Mouse (Mus musculus) brown adipose tissue, adult 24 weeks (tissue): ENCODE results near the gene Cacna1d. TPM values are rescaled to one million over a fixed set of nuclear protein-coding genes. Genes with fewer than 3 reads are reported as not detected.

Experiments
- H3K27ac ChIP-seq: fragments of 200-500 bp; replicated peaks from 2 replicates; pipeline ENCODE4 v1.5.1; 2012; ENCODE audit warnings: low read depth, mild to moderate bottlenecking, low read length
- H3K4me1 ChIP-seq: fragments of 200-500 bp; 2 replicates; pipeline ENCODE4 v1.6.1; 2012; ENCODE audit warnings: low read length, mixed read lengths; ENCODE audit not compliant: control insufficient read depth, insufficient read depth, insufficient read length
- H3K4me3 ChIP-seq: fragments of 200-500 bp; 2 replicates; pipeline ENCODE4 v1.5.1; 2012; ENCODE audit warnings: low read depth, mild to moderate bottlenecking, low read length, moderate library complexity; ENCODE audit not compliant: insufficient read depth
- polyA plus RNA-seq: library from polyadenylated mRNA; stranded (reverse); fragments of >200 nt; gene quantifications from 2 replicates; pipeline ENCODE4 v1.2.4, GENCODE M21; 2012; ENCODE audit not compliant: missing spikeins, insufficient read depth, insufficient read length

Cacna1d gene
- polyA plus RNA-seq, 1 experiment: not detected

- Histone ChIP-seq H3K4me1 (no peaks in the 10 kb centered on the region), H3K4me3 (no peak overlapping the region), H3K27ac (no peak overlapping the region)
Observed at GRCm38 (mm10) chr14:30367074-30367473, 124.2 kb downstream of the Cacna1d start.

- H3K27ac ChIP-seq: no peak overlapping the region
- no peak overlapping the region for H3K4me3 ChIP-seq
- no peaks in the 10 kb centered on the region for H3K4me1 ChIP-seq
Observed at GRCm38 (mm10) chr14:30365866-30366265, 125.4 kb downstream of the Cacna1d start.

DNA sequence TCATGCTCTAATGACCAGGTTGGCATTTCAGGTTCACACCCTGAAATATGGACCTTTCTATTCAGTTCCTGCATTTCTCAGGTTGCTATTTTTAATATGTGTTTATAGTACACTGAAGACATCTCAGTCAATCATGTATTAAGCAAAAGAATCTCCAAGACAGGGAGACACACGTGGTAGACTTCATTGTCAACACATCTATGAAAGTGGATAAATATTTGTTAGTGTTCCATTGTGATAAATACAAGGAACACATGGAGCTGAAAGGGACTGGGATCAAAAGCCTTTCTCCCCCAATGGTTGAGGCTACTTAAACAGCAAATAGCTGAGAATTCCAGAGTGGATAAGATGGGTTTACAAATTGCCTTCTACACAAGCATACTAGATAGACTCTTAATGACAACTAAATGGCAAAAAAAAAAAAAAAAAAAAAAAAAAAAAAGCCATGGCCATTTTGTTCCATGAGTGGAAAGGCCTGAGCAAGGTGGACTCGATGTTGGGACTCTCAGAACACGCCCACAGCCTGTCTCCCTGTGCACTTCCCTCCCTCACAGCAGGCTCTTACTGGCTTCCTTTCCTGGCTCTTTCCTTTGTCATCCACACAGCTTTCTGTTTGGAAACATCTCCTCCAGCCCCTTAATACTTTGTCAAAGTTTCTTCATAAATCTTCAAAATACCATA, 127.6 kb downstream of the Cacna1d start:
- no peak overlapping the region for H3K27ac ChIP-seq
- H3K4me3 ChIP-seq: no peak overlapping the region
- H3K4me1 ChIP-seq: no peaks in the 10 kb centered on the region

GRCm38 (mm10) chr14:30362370-30362769, 128.9 kb downstream of the Cacna1d start:
- no peaks in the 10 kb centered on the region for H3K4me1 ChIP-seq
- H3K4me3 ChIP-seq: no peak overlapping the region
- no peak overlapping the region for H3K27ac ChIP-seq

GRCm38 (mm10) chr14:30360478-30360877, 130.8 kb downstream of the Cacna1d start:
- Histone ChIP-seq H3K4me3 (no peak overlapping the region), H3K27ac (no peak overlapping the region), H3K4me1 (no peaks in the 10 kb centered on the region)

DNA sequence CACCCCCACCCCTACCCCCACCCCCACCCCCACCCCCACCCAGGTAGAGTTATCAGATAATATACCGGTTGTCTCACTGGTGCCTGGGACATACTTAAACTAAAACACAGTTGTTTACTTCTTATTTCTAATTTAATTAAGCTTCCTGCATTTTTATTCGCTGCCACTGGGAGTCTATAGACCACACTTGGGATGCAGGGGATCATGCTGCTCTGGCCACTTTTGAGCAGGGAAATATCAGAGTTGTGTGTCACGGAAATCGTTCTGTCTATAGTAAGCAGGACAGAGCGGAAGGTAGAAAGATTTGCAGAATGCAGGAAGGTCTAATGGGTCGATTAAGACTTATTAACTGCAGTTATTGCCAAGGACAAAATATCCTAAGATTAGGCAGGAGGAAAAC, 131.3 kb downstream of the Cacna1d start:
- Histone ChIP-seq H3K4me3 (no peak overlapping the region), H3K27ac (no peak overlapping the region), H3K4me1 (no peaks in the 10 kb centered on the region)

DNA sequence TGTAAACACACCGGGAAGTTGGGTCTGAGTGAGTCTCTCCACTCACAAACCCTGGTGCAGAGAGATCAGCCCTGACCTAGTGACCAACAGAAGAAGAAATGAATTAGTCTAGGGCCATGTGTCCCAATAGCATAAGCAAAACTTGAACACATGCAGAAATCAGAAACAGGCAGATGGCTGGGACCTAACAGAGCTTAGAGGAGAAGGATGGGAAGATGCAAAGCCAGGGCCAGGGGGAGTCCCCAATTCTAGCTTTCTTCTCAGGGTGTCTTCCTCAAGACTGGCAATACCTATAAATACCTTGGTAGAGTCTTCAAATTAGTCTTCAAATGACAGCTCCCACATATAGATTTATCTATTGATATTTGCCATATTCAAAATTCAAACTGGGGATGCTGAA, 133.2 kb downstream of the Cacna1d start:
- no peaks in the 10 kb centered on the region for H3K4me1 ChIP-seq
- H3K27ac ChIP-seq: no peak overlapping the region
- H3K4me3 ChIP-seq: no peak overlapping the region

DNA sequence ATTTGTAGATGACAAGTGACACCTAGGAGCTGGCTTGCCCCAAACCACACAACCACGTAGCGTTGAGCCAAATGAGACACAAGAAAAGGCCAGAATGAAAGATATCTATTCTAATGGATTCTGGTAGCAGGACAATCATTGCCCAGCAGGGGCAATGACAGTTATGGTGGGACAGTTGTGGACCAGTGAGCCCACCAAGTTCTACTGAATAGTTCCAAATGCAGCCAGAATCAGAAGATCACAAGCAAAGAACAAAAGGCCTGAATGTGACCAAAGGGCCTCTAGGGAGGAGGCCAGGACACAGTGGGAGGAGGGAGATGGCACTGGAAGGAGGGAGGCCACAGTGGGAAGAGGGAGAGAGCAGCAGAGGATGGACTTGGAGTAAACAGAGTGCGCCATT, 134.8 kb downstream of the Cacna1d start:
- no peak overlapping the region for H3K4me3 ChIP-seq

DNA sequence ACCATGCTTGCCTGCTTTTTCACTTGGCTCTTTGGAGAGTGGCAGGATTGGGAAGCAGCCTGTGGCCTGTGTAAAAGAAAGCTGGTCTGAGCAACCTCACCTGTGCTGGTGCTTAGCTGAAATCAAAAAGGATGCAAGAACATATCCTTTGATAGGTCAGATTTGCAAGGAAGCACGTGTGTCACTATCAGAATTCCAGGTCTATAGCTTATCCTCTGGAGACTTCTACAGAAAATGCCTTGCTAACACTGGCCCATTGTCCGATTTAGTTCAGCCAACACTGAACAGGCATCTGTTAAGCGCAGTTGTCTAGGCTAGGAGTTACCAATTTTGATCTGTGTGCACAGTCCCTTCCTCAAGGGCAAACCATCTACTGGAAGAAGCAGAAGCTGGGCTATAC, 136.5 kb downstream of the Cacna1d start:
- Histone ChIP-seq H3K27ac (no peak overlapping the region), H3K4me3 (no peak overlapping the region)

More for the DNA sequence above, 134.8 kb downstream of the Cacna1d start:
- H3K27ac ChIP-seq: no peak overlapping the region
- no peaks in the 10 kb centered on the region for H3K4me1 ChIP-seq

DNA sequence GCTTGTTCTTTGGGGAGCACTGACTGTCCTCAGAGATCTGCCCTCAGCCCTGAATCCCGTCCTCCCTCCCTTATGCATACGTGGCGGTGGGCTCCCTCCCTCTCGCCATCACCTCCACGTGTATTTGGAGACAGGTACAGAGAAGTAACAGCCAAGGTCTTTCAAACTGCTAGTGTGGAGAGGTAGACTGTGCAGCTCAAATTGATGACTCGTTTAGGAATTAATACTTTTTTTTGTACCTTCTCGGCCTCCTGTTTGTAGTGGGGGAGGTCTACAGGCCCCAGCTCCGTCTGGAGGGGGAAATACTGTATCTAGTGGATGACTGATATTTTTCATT, 137.2 kb downstream of the Cacna1d start:
- H3K4me1 ChIP-seq: no peaks in the 10 kb centered on the region
- no peak overlapping the region for H3K27ac ChIP-seq
- H3K4me3 ChIP-seq: peak overlapping the region; percentile 40; the same call in 1 of the 2 replicates

More for the DNA sequence above, 136.5 kb downstream of the Cacna1d start:
- no peaks in the 10 kb centered on the region for H3K4me1 ChIP-seq

- no peaks in the 10 kb centered on the region for H3K4me1 ChIP-seq
- H3K27ac ChIP-seq: no peak overlapping the region
- peak overlapping the region; percentile 40 for H3K4me3 ChIP-seq
Observed at GRCm38 (mm10) chr14:30353291-30354126, 137.7 kb downstream of the Cacna1d start.

DNA sequence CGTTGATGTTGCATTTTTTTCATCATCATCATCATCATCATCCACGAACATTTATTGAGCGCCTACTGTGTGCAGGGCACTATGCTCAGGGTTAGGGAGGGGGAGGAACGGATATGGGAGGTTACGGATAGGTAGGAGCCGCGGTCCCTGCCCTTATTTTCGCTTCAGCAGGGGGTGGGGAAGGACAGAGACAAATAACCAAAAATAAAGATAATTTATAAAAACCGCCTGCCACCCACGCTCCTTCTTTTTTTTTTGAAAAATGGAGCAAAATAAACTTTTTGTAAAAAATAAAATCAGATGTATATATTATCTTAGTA, 138.3 kb downstream of the Cacna1d start:
- Histone ChIP-seq H3K27ac (no peak overlapping the region), H3K4me3 (peak overlapping the region; percentile 53), H3K4me1 (no peaks in the 10 kb centered on the region)

DNA sequence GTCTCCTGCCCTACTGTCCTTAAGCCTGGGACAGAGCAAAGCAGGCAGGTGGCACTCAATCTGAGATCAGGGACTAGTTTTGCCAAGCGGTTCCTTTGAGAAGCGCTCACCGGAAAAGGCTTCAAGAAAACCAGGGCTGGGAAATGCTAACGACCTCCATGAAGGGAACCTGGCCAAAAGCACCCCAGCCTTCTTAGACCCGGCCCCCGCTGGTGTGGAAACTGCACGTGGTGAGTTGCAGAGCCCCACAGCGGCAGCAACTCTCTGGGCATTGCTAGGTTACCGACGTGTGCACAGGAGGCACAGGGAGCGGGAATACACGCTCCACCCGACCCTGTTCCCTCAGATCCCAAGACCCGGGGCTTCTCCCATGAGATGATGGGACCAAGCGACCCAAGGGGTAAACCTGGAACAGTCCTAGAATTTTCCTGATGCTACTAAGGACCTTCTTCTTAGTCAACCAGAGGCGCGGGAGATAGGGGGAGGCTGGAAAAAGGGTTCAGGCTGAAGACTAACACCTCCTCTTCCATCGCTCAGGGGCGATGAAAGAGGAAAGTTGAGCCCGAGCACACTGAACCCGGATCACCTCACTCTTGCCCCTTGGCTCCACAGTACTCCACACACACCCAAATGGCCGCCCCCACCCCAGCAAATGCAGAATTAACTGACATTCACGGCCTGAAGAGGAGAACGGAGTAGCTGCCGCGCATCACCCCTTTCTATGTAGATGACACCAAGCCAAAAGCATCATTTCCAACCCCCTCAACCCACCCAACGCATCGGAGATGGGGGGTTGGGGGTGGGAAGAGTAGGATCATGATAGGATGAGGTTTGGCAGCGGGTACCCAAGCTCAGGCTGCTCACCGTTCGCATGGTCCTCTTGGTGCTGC, 138.9 kb downstream of the Cacna1d start:
- Histone ChIP-seq H3K4me3 (peak overlapping the region; percentile 53), H3K4me1 (no peaks in the 10 kb centered on the region), H3K27ac (no peak overlapping the region)

GRCm38 (mm10) chr14:30350285-30350684, 141.0 kb downstream of the Cacna1d start:
- no peak overlapping the region for H3K27ac ChIP-seq
- no peak overlapping the region for H3K4me3 ChIP-seq
- no peaks in the 10 kb centered on the region for H3K4me1 ChIP-seq
